Mouse (Mus musculus) bone marrow macrophage, adult 2 months (primary cell): ENCODE results near the gene Trdmt1. TPM values are rescaled to one million over a fixed set of nuclear protein-coding genes. Genes with fewer than 3 reads are reported as not detected.

ENCODE experiments used
- H3K27ac ChIP-seq: 2 replicates; pipeline ENCODE4 v1.5.1; 2012; ENCODE audit warnings: low read depth, low read length; ENCODE audit not compliant: insufficient read depth
- H3K4me1 ChIP-seq: 2 replicates; pipeline ENCODE4 v1.6.1; 2012; ENCODE audit warnings: low read length; ENCODE audit not compliant: control insufficient read depth, insufficient read depth
- H3K4me3 ChIP-seq: 2 replicates; pipeline ENCODE4 v1.5.1; 2012; ENCODE audit warnings: mild to moderate bottlenecking, low read length, moderate library complexity; ENCODE audit not compliant: insufficient read depth
- CTCF ChIP-seq: IDR thresholded peaks from 2 replicates; pipeline ENCODE4 v1.5.1; 2012; ENCODE audit warnings: low read depth, mild to moderate bottlenecking, low read length, moderate library complexity
- POLR2A ChIP-seq: IDR thresholded peaks from 2 replicates; pipeline ENCODE4 v1.6.1; 2012; ENCODE audit warnings: mild to moderate bottlenecking, low read depth, low read length, borderline replicate concordance
- polyA plus RNA-seq: library from polyadenylated mRNA; stranded (reverse); fragments of >200 nt; gene quantifications from 2 replicates; pipeline ENCODE4 v1.2.4, GENCODE M21; 2012; ENCODE audit not compliant: missing spikeins, insufficient read depth, insufficient read length

Trdmt1 gene
- polyA plus RNA-seq, 1 experiment: 6.9 TPM

DNA sequence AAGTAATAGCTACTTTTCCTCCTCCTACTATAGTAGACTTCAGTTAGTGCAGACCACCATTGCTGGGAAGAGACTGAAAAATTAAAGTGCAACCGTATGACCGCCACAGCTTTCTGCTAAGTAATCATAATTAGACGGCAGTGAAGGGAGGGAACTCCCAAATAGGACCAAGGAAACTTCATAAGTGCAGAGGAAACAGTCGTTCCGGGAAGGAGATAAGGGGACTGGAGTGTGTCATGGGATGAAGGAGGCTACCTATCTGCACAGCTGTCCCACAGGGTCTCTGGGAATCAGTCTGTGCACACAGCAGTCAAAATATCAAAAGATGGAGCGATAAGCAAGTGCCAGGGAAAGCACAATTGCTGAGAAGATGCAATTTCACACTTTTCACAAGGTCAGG, 13.8 kb downstream of the Trdmt1 start:
- Histone ChIP-seq H3K27ac (no peak overlapping the region), H3K4me3 (no peak overlapping the region), H3K4me1 (peaks cover 13% of the 10 kb centered on the region)
- TF ChIP-seq CTCF (no peak), POLR2A (no peak)

DNA sequence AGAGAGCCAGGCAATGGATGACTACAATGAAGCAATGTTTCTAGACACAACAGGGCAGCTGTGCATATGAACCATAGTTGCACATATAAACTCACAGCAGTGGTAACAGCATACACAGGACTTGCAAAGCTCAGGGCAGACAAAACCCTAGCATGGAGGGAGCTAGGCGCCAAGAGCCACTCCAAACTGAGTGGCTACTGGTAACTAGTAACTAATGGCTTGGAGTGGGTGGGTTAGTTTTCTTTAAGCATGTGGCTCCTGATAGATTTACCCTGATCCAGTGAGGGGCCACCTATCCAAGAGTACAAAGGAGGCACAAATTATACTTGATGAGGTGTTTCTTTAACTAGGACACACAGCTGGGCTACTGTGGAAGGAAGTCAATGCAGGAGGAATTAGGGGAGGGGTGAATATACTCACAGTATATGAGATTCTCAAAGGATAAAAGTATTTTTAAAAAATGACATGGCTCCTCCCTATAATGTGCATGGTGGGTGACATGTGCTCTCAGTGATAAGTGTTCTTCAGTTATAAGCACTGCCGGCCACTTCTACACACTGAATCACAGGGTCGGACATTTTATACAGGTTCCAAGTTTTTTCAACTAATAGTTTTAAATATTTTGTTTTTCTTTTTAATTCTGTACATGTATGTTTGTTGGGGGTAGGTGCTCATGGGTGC, 15.1 kb downstream of the Trdmt1 start:
- peaks cover 6% of the 10 kb centered on the region for H3K4me1 ChIP-seq
- TF ChIP-seq POLR2A: no peak
- no peak for TF ChIP-seq CTCF
- no peak overlapping the region for H3K4me3 ChIP-seq
- H3K27ac ChIP-seq: no peak overlapping the region

DNA sequence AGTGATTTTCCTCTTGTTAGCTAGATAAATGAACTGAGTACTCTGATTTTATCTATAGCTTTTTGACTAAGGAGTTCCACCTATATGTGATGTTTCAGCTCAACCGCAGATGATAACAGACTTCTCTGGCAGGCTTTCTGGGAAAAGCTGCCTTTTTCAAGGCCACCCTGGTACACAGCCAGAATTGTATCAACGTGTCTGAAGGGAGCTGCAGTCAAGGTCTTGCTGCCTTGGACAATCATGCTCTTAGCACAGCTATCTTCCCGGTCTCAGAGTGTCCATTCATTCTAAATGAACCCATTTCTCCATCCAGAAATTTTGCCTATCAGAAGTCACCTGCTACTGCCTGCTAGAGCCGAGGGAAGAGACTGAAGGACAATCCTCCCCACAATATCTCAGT, 16.9 kb downstream of the Trdmt1 start:
- Histone ChIP-seq H3K4me1 (peaks cover 4% of the 10 kb centered on the region), H3K4me3 (no peak overlapping the region), H3K27ac (no peak overlapping the region)
- no peak for TF ChIP-seq CTCF
- no peak for TF ChIP-seq POLR2A

DNA sequence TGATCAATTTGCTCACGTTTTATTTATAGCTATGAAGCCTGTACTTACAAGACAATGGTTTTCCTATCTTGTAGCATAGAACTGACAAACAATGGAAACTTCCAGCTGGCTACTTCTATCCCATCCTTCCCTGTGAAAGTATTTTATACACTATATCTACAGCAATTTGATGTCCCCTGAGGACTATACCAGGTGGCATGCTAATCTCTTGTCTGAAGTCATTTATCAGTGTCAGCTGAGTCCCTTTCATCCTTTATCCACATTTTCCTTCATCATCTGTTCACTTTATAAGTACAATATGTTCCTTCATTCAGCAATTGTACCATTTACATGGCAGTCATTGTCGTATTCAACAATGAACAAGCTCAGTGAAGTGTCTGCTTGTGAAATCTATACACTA, 17.3 kb downstream of the Trdmt1 start:
- Histone ChIP-seq H3K4me3 (no peak overlapping the region), H3K4me1 (peaks cover 4% of the 10 kb centered on the region), H3K27ac (no peak overlapping the region)
- TF ChIP-seq CTCF (no peak), POLR2A (no peak)

DNA sequence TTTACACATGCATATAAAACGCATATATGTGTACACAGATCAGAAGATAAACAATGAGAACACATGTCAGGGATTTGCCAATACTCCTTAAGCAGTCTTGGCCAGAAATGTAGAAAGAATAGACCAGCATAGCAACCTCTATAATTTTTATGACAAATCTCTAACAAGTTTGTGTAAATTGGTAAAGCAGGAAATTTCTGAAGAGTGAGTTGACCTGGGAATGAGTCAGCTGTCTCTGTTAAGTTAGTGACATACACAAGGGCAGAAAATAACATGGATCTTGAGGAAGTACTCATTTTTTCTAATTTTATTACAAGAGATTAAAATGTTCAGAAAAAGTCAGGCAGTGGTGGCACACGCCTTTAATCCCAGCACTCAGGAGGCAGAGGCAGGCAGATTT, 18.3 kb downstream of the Trdmt1 start:
- H3K27ac ChIP-seq: peak overlapping the region; percentile 17; the same call in 1 of the 2 replicates
- peaks cover 4% of the 10 kb centered on the region for H3K4me1 ChIP-seq
- TF ChIP-seq CTCF (no peak), POLR2A (no peak)
- H3K4me3 ChIP-seq: no peak overlapping the region

DNA sequence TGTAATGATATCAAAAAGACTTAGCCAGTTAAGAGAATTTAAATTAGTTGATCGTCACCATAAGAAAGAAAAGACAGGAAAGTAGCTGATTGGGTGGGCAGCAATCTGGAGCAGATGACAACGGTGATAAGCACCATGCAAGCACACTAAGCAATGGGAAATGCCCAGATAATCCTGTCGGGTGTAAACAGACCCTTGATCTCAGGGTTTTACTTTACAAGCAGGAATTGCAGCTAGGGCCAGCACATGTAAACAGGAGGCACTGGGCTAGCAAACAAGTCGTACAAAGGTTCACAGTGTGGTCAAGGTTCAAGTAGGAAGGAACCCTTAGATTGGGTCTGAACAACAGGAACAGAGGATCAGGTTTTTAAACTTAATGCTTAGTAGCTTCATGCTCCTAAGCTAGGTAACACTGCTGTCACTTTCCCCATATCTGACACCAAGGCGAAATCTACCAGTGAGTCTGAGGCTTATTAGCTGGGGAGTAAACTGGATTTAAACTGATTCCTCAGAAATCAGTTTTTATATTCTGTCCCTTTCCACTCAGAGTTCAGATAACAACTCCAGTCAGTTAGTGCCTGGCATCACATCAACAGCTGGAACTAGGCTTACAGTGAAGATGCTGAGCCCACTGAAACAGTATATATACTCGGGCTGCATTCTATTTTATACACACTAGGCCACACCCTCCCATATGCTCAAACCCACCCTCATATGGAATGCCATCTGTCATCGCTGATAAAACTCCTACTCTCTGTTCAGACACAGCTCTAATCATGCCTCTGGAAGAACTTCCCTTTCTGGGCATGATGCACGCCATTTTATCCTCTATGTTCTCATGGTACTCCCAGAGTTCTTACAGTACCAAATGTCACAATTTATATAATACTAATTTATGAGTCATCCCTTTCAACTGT, 20.7 kb downstream of the Trdmt1 start:
- Histone ChIP-seq H3K4me1 (peaks cover 4% of the 10 kb centered on the region), H3K4me3 (no peak overlapping the region), H3K27ac (no peak overlapping the region)
- TF ChIP-seq POLR2A (no peak), CTCF (no peak)

DNA sequence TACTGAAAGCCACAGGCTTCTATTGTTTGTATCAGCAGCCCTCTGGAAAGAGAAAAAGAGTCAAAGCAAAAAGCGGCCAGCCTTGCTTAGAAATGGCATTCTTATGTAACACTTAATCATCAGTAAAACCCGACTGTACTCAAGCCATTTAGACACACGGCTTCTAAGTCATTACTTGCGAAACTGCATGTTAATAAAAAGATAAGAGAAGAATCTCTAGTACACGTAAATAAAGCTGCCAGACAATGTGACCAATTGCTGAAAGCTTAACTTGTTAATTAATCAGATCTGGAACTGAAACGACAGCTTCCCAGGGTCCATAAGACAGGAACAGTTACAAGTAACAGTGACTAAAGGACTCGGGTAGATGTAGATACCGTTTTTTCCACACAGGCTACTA, 22.4 kb downstream of the Trdmt1 start:
- no peak overlapping the region for H3K27ac ChIP-seq
- peaks cover 4% of the 10 kb centered on the region for H3K4me1 ChIP-seq
- no peak overlapping the region for H3K4me3 ChIP-seq
- TF ChIP-seq CTCF (no peak), POLR2A (no peak)

DNA sequence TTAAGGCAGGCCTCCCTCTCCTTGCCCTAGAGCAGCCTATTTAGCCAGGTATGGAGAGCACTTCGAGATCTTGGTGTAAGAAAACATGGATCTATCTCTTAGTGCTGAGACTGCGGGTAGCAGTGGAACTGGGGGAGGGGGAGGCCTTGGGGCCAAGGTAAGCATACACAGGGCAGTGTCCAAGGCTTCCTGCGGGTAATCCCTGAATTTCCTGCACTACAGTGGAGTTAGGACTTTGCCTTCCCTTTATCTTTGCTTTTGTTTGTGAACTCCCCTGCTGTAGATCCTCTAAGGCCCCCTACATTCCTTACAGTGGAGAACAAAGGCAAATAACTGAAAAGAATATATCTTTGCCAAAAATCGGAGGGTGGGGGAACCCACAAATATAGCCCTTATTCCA, 29.5 kb downstream of the Trdmt1 start:
- Histone ChIP-seq H3K27ac (no peak overlapping the region), H3K4me1 (no peaks in the 10 kb centered on the region), H3K4me3 (no peak overlapping the region)
- TF ChIP-seq CTCF (no peak), POLR2A (no peak)

DNA sequence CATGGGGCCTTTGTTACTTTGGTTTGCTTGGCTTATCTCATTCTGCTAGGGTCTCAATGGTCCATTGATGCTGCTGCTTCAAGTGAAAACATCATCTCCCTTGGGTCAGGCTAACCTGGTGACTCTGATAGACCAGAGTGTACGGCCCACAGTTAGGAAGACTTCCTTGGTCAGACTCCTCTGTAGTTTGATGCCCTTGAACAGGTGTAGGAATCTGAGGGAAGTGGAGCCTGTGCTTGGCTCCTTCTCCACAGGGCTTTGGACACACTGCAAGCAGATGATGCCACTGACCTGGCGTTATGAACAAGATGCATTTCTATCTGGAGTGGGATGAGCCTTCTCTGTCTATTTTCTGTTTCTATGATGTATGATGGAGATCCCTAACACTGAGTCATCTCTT, 41.8 kb downstream of the Trdmt1 start:
- Histone ChIP-seq H3K4me1 (0 out of 2 replicates have a peak, but pooled peaks cover 5% of the 10 kb centered on the region), H3K4me3 (no peak overlapping the region), H3K27ac (no peak overlapping the region)
- TF ChIP-seq CTCF (no peak), POLR2A (no peak)

DNA sequence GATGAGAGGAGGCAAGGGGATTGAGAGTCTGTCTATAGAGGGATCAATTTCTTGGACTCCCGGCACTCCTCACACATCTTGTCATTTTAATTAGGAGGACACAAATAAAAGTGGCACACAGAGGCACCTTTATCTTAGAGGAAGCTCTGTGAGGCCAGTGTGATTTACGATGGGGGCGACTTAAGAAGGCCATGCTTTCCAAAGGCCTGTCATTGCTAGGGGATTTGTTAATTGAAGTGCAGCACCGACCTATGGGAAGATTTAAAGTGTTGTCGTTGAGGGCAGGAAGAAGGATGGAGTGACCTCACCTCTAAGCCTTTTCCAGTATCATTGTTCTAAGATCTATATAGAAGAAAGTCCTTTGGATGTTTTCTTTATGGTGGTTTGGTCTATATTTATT, 42.9 kb downstream of the Trdmt1 start:
- no peak overlapping the region for H3K4me3 ChIP-seq
- H3K27ac ChIP-seq: no peak overlapping the region
- TF ChIP-seq POLR2A: no peak
- no peak for TF ChIP-seq CTCF
- H3K4me1 ChIP-seq: peaks cover 7% of the 10 kb centered on the region
